Mouse (Mus musculus) kidney, postnatal 25 days (tissue): ENCODE measurements at regions not wholly inside any gene's neighbourhood (a gene's known extent, or its start where the extent isn't known, plus 50 kb on each side); places are given as distances from the start of the nearest gene placed in this dataset.

Source experiments
- DNase-seq, 2 experiments: peaks; one replicate each; pipeline ENCODE4 v3.0.0; 2021; ENCODE audit warnings: mixed read lengths in 2 of 2

GRCm38 (mm10) chr13:110450526-110450925, 55.7 kb downstream of the Plk2 start:
- DNase-seq = no peak

DNA sequence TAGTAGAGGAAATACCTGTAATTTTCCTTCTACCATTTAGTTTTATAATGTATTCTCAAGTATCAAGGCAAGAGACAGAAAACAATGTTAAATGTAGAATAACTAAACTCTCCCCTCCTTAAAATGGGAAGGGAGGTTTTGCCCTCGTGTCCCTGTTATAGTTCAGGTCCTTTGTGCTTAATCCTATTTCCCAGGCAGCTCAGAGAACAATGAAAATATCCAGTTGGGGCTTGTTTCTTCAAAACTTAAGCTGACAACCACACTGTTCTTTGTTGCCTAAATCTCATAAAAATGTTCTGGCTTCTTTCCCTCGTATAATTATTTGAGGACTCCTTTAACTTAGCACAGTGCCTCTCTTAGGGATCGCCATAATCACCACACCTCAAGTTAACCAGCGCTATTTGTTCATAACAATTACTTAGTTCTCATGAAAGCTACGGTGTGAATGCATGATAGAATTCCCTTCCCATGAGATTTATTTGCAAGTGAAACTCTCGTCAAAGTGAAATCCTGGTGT, 57.2 kb downstream of the Plk2 start:
- no peak for DNase-seq

- peak in 1 of 2 experiments; percentile 9 for DNase-seq
Observed at GRCm38 (mm10) chr13:110455085-110455484, 60.2 kb downstream of the Plk2 start.

GRCm38 (mm10) chr13:110455569-110456196, 60.8 kb downstream of the Plk2 start:
- no peak for DNase-seq

- no peak for DNase-seq
Observed at GRCm38 (mm10) chr13:110458701-110459100, 63.9 kb downstream of the Plk2 start.

GRCm38 (mm10) chr13:110461581-110461980, 66.7 kb downstream of the Plk2 start:
- no peak for DNase-seq

GRCm38 (mm10) chr13:110471526-110471925, 76.7 kb downstream of the Plk2 start:
- no peak for DNase-seq

GRCm38 (mm10) chr13:110477709-110478108, 82.9 kb downstream of the Plk2 start:
- no peak for DNase-seq

- no peak for DNase-seq
Observed at GRCm38 (mm10) chr13:110484358-110484940, 89.6 kb downstream of the Plk2 start.

DNA sequence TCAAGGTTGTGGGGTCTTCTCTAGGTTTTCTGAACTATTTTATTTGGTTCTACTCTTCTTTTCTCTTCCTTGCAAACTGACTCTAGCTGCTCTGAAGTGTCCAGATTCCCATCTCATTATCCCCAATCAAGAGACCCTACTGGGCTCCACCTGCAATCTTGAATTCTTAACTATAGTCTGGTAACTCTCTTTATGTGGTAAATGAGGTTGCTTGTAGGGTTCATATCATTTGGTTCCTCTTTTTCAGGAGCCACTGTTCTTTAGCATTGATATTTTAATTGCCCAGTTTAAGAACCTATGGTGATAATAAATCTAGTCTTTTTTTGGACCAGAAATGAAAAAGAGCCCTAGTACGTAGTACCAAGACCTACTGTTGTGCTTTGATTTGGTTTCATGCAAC, 90.7 kb downstream of the Plk2 start:
- no peak for DNase-seq

DNA sequence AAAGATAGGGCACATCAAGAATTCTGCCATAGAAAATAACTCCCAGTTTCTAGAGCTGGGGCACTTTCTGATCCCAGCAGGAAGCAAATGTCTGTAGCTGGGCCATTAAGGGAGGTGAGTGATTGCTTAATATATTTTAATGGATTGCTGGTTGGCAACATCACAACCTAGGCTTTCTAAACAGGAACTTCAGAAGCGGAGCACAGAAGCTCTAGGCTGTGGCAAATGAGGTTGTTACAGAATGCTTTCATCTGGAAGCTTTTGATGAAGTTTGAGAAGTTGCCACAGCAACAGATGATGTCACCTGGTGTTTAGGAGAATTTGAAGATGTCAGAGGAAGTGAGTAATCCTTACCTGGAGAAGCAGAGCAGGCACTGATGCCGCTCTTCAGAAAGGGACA, 95.3 kb downstream of the Plk2 start:
- DNase-seq = no peak

GRCm38 (mm10) chr13:110492296-110493001, 97.6 kb downstream of the Plk2 start:
- no peak for DNase-seq

GRCm38 (mm10) chr13:110493002-110493552, 98.2 kb downstream of the Plk2 start:
- no peak for DNase-seq

DNA sequence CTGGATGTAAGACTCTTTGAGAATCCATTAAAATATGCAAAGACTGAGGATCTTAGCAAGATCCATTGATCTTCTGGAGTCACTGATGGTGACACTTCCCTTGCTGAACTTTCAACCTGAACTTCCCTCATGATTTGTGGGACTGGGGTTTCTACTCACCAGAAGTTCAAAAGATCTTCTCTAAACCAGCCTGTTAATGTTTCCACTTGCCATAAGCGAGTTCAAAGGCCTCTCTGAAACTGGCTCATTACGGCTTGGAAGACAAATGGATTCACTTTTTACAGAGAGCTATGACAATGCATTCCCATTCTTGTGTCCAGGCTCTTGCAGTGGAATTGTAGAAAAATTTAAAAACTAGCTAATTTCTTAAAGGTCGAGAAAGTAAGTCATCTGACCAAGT, 102.6 kb downstream of the Plk2 start:
- DNase-seq = no peak

DNA sequence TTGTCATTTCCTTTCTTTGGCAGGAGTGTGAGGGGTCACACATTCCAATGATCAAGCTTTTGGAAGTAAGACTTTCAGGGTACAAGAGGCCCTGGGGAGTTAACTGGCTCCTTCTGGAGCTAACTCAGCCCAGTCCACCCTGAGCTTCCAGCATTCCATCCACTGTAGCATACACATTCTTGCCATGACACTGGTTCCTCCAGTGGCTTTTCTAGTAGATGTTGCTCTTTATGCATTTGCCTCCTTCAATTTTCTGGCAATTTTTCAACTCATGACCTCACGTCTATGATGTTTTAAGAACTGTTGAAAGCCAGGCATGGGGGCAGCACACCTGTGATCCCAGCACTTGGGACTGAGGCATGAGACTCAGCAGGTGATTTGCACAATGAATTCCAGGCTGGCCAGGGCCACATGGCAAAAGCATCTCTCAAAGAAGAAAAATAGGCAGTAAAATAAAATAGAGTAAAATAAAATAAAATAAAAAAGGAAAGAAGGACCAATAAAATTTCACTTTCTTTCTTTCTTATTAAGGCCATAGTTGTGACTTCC, 113.0 kb downstream of the Plk2 start:
- no peak for DNase-seq

DNA sequence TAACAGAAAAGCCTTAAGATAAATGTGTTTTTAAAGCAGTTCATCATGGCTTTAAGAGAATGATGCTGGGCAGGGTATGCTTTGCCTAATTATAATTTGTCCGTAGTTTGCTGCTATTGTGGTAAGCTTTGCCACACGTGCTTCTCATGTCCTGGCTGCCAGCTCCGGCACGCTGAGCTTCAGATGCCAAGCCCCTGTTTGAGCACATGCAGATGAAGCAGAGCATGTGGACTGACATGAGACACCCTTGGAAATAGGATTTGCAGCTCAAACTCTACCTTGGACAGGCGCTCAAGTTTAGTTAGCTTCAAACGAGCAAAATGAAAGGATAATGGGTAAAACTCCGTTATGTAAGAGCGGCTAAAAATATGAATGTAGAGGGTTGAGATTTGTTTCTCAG, 123.1 kb downstream of the Plk2 start:
- DNase-seq = no peak

- no peak for DNase-seq
Observed at GRCm38 (mm10) chr13:110522974-110523373, 128.1 kb downstream of the Plk2 start.

DNA sequence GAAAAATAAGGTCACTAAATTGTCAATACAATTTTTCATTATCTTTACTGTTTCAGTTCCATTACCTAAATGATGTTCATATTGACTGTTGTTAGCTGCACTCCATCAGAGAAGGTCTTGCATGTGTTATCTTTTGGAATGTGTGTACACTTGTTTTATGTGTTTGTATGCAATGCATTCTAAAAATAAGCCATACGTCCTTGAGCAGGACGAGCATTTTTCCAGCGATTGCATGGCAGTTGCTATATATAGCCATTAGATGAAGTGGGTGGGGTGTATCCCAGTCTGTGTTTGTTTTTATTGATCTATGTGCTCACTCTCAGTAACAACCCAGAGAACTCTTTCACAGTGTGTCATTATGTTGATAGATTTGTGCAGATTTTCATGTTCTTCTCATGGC, 132.8 kb downstream of the Plk2 start:
- DNase-seq = no peak

- DNase-seq = no peak
Observed at GRCm38 (mm10) chr13:110529624-110530023, 134.8 kb downstream of the Plk2 start.

DNA sequence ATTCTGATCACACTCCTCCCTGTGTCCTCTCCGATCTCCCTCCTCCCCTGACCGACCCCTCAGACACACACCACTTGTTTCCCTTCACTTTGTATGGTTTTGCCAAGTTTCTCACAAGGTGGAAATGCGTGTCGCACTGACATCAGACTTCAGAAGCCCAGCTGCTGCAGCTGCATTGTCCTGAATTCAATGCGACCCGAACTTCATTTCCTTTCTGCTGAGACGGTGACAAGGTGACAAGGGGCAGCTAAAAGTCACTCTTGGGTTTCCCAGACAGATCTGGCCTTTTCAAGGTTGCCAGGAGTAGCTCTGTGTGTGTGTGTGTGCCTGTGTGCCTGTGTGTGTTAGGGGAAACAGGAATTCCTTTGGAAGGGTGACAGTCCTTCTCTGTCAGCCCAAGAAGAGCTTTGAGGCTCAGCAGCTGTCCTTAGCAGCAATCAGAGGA, 139.5 kb downstream of the Plk2 start:
- peak; percentile 53 to 82 for DNase-seq

GRCm38 (mm10) chr13:110535785-110536184, 140.9 kb downstream of the Plk2 start:
- no peak for DNase-seq

GRCm38 (mm10) chr13:110537960-110538463, 143.2 kb downstream of the Plk2 start:
- peak; percentile 49 to 82 for DNase-seq
